Mouse (Mus musculus): ENCODE measurements around the gene Trim25.
A peak's percentile ranks its signal among the peaks of the same experiment; 100 is the strongest.

Trim25 gene

DNA sequence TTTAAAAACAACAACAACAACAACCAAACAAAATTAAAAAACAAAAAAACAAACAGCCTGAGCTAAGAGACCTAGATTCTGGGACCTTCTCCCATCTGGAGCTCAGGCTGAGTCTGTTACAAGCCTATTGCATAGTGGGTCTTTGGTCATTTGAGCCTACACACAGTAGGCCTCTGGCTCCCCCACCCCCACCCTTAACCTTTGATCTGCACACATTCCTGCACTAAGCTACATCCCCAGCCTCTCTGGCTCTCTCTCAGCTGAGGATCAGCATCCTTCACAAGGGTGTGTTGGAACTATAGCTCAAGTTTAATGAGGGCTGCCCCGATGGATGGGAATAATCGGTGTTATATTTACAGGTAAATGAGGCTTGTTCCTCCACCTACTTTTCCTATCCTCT lies 3.6 kb upstream of the Trim25 start:
- DNase-seq = no peak

DNA sequence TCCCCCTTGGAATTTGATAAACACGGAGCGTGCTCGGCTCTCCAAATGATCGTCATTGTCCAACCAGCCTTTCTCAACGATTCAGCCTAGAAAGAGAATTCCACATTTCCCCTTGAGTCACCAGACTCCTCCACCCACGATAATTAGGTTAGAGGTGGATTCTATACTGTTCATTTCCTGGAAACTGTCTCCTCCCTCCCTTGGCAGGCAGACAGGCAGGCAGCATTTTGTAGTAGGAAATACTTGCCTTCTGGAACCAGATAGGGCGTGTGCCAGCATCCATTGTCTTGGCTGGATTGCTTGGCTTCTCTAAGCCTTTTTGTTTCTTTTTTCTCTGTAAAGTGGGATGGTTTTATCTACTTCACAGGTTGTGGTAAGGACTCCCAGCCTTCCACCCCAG lies 2.7 kb upstream of the Trim25 start:
- DNase-seq = no peak

DNA sequence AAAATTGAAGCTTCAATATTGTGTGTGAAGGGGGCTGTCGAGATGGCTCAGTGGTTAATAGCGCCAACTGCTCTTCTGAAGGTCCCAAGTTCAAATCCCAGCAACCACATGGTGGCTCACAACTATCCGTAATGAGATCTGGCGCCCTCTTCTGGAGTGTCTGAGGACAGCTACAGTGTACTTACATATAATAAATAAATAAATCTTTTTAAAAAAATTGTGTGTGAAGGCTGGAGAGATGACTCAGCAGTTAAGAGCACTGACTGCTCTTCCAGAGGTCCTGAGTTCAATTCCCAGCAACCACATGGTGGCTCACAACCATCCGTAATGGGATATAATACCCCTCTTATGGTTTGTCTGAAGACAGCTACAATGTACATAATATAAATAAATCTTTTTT lies 1.8 kb upstream of the Trim25 start:
- peak; percentile 27 for DNase-seq

DNA sequence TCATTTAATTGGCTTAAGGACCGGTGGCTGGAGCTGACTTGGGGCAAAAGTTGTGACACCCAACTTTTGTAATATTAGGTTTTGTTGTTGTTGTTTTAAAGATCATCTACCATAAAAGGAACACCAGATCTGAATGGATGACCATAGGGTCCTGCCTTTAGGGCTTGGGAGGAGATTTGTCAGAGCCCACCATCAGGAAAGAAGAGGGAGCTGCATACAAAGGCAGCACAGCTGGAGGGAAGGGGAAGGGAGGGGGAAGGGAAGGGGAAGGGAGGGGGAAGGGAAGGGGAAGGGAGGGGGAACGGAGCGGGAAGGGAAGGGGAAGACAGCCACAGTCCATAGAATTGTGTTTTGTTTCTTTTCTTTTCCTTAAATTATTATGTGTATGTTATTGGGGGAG lies 770 bp upstream of the Trim25 start:
- no peak for DNase-seq

DNA sequence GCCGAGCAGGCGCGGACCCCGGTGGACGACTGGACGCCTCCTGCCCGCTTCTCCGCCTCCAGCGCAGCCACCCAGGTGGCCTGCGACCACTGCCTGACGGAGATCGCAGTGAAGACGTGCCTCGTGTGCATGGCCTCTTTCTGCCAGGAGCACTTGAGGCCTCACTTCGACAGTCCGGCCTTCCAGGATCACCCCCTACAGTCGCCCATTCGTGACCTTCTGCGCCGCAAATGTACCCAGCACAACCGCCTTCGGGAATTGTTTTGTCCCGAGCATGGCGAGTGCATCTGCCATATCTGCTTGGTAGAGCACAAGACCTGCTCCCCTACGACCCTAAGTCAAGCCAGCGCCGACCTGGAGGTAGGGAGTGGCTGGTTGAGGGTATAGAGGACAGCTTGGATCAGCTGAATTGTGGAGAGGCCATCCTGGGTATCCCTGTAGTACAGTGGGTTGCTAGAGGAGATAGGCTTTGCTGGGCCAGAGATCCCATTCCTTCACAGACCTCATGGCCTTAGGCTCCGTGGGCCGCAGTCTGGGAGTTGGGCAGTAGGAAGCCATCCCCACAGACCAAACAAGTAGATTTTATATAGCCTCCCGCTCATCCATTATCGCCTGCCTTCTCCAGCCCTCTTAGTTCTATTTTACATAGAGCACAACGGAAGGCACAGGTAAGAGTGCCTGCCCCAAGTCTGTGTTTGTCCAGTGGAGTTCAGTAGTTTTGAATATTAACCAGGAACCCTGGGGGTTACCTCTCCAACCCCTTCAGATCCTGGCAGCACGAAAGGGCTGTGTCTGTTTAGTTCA lies 749 bp downstream of the Trim25 start:
- peak; percentile 42 for DNase-seq

DNA sequence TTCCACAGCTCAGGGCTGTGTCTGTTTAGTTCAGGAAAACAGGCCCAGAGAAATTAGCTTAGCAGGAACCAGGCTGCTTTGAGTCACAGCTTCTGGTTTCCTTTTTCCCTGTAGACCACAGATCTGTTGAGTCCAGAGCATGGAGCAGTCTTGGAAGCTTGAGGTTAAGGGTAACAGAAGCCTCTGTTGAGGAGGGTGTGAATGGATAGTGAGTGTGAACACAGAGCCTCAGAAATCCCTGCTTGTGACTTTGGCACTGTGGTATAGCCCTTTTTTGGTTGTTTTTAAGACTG lies 1.3 kb downstream of the Trim25 start:
- DNase-seq = no peak

DNA sequence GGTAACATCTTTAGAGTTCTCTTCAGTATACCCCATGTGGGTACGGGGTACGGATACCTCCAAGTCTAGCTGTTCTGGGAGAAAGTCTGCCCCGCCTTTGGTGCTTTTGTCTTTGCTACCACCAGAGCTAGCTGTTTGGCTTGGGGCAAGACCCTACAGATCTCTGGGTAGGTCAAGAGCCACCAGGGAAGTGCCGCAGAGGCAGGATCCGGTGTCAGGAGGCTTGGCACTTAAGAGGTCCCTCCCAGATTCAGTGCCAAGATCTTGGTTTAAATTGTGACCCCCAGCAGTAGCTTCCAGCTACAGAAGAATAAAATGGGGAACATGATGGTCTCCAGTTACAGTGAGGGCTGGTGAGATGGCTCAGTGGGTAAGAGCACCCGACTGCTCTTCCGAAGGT lies 2.4 kb downstream of the Trim25 start:
- DNase-seq = no peak

DNA sequence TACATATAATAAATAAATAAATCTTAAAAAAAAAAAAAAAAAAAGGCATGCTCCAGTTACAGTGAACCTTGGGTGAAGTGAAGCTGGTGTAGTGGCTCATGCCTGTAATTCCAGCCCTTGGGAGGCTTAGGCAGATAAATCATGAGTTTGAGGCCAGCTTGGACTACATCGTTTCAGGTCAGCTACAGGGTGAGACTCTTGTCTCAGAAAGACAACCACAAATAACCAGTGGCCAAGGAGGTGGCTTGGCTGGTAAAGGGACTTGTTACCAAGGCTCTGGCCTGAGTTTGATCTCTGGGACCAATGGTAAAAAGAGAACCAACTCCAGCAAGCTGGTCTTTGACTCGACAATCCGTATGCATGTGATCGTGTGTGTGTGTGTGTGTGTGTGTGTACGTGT lies 2.9 kb downstream of the Trim25 start:
- DNase-seq = no peak

DNA sequence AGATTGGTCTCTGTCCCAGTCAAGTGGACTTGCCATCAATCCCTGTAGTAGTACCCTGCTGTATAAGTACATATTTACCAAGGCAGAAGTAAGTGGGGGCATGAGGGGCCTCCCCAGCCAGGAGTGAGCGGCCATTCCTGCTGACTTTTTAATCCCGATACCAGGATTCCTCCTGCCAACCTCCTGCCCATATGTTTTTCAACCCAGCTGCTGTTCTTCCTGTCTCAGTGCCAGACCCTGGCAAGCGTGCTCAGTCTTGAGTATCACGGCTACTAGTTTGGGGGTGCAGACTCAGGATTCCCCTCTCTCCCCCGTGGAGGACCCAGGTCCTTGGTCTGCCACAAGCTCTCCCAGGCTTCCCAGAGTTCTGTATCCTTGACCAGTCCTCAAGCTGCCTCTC lies 3.4 kb downstream of the Trim25 start:
- no peak for DNase-seq

DNA sequence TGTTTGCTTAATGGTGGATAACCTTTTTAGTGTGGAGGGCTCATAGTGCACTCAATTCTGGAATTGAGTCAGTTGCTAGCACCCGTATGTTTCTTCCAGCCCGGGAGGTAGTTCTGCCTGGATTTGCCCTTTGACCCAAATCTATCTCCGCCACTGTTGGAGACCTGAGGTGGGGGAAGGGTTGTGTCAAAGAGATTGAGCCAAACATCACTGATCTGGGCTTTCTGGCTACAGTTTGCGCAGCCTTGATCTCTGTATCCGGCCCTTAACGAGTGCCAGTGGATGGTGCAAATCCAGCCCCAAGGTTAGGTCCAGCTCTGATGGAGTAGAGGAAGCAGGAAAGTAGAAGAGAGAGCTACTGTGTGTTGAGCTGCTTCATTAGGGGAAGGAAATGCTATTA lies 3.9 kb downstream of the Trim25 start:
- no peak for DNase-seq

DNA sequence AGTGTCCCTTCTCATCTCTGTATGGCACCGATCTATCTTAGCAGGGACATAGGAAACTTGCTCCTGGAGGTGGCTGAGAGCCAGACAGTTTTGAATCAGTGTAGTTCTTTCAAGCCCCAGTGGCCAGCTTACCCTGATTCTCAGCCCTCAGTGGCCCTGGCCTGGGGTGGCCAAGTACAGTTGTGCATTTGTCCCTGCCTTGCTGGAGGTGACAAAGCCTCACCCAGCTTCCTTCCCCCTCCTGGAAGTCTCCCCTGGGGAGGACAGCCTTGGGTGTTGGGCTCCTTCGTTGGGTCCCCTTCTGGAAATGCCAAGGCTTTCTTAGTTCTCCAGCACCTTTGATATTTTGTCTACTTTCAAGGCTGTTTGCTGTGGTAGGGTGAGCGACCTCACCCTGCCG lies 4.5 kb downstream of the Trim25 start:
- DNase-seq = no peak

DNA sequence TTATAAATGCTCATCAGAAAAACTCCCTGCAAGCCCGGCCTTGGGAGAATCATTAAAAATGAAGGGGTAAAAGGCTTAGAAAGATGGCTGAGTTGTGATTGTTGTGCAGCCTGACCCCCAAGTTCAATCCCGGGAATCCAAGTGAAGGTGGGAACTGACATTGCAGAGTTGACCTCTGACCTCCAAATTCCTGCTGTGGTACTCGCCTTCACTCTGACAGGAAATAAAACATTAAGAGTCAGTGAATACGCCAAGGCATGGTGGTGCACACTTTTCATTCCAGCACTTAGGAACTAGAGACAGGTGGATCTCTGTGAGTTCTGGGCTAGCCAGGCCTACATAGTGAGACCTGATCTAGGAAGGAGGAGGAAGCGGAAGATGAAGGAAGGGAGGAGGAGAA lies 6.3 kb downstream of the Trim25 start:
- DNase-seq = no peak

DNA sequence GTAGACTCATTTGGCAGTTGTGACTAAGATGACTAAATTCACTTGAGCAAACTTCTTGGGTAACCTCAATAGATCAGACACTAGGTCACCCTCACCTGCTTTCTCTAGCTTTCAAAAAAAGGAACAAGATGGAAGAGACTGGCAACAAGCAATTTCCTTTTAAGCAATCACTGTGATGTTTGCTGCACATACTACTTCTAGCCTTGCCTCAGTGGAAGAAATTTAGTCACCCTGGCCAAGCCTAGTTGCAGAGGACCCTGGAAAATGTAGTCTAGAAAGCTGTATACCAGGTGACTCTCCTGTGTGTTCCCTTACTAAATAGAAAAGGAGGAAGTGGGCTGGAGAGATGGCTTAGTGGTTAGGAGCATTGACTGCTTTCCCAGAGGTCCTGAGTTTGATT lies 7.2 kb downstream of the Trim25 start:
- DNase-seq = no peak

DNA sequence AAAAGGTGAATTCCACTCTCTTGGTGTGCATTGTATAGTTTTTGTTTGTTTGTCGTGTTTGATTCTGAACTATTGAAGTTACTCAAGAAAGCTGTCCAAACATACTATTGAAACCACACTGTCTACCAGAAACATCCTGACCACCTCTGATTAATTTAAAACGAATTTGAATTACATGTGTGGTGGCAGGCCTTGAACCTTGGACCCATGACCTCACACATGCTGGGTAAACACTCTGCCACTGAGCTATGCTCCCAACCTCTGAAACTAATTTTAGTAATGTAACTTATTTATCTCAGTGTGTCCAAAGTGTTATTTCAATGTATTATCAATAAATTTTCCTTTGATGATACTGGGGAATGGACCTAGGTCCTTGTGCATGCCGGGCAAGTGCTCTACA lies 8.4 kb downstream of the Trim25 start:
- DNase-seq = no peak

DNA sequence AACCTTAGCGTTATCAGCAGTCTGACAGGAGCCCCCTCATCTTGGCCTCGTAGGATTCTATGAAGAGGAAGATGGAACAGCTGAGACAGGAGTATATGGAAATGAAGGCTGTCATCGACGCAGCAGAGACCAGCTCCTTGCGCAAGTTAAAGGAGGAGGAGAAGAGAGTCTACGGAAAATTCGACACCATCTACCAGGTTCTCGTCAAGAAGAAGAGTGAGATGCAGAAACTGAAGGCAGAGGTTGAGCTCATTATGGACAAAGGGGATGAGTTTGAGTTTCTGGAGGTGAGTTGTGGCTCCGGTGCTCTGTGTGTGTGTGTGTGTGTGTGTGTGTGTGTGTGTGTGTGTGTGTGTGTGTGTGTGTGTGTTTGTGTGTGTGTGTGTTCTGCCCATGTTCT lies 9.9 kb downstream of the Trim25 start:
- no peak for DNase-seq

DNA sequence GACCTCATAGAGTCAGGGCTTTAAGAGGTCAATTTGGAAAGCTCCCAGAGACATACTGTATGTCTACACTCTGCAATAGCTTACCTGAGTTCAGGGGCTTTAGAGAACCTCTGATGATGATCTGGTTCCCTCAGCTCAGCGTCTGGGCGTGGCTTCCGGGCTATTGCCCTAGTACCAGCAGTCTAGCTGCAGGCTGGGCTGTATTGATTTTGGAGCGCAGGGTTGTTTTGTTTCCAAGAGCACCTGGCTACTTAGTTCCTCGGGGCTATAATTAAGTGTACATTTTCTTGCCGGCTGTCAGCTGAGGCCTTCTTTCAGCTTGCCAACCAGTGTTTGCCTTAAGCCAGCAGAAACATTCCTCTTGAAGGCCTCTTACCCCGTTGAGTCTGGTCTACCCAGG lies 10.3 kb downstream of the Trim25 start:
- no peak for DNase-seq

DNA sequence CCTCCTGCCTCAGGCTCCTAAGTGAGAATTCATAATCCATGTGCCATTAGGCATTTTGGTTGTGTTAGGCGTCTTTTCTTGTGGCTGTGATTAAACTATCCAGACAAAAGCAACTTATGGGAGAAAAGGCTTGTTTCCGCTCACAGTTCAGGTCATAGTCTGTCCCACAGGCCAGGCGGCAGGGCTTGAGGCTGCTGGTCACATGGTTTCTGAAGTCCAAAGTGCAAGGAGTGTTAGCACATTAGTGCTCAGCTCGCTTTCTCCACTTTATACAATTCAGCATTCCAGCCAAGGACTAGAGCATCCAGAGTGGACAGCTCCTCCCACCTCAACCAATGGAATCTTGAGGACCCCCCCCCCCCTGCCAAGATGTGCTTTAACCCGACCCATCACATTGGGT lies 13.1 kb downstream of the Trim25 start:
- DNase-seq = no peak

DNA sequence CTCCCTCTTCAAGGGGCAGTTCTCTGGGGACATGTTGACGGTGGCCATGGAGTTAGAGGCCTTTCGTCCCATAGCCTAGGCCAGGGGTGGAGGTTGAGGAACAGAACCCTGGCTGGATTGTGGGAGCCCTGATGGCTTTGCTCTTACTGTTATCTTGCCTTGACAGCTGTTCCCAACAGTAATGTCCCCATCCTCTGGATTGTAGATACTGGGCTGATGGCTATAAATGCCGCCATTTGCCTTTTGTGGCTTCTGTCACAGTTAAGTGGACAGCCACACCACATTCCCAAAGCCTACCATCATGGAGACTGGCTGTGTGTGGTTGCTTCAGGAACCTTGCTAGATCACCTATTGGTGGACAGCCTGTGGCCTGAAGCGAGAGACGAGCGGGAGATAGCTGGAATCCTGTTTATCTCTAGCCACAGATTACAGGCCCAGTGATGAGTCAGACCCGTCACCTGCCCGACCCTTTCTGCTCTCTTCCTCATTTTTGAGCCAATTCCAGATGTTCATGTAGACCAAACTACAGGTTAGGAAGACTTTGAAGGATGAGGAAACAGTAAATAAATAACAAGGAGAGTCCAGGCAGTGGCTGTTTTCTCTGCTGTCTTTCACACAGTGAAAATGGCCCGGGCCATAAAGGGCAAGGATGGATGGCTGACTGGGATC lies 18.5 kb downstream of the Trim25 start:
- no peak for DNase-seq

DNA sequence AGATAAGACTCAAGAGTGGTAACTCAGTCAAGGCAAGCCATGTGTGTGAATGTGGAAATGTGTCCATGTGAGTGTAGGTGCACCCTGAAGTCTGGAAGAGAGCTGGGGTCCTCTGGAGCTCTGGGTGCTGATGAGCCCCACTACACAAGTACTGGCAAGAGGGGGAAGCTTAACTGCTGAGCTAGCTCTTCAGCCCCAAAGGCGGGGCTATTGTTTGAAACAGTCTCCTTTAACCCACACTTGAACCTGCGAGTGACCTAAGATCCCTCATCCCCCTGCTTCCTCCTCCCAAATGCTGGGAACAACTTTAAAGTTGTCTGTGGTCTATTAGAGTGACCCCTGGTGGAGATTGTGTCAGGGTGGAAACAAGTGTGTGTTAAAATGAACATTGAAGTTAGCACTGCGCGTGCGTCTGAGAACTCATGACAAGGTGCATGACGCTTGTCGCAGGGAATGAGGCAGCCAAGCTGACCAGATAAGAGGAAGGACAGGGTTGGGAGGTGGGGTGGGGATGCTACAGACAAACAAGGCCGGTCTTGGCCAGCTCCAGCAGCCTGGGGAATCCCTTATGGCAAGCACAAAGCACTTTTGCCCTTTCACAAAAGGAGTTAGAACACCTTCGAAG lies 21.6 kb downstream of the Trim25 start:
- no peak for DNase-seq

DNA sequence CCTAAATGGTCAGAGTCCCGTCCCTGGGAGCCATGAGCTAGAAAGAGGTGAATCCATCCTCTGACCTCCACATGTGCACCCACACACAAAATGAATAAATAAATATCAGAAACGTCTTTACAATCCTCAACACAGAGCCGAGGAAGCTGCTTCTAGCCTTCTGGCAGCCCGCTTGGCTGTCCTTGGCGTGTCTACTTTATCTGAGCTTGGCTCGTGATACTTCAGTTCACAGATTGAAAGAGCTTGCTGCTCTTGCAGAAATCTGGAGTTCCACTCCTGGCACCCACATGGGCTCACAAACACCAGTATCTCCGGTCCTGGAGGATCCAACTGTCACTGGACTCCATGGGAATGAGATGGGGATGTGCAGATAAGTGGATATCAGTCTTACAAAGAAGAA lies 22.5 kb downstream of the Trim25 start:
- no peak for DNase-seq

DNA sequence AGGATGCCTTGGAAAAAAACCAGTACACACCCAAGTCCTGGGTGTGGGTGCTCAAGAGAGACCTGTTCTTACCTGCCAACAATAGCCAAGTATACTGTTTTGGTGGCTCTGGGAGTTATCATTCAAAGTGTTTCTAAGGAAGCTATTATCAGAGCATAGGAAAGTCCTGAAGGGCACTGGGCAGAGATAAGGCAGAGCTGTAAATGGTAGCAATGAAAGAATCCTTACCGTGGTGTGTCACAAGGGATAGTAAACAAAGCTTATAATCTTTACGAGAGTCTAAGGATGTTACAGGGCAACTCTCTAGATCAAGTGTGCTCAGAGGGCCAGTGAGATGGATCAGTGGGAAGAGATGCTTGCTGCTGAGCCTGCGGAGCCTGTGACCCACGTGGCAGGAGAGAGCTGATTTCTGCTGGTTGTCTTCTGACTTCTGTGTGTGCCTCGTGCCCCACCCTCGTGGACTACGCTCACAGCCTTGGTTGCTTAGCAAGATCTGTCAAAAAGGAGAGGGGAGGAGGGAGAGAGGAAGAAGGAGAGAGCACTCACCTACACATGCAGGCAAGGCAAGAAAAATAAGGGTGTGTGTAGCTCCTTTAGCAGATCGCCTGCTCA lies 23.1 kb downstream of the Trim25 start:
- DNase-seq = peak; percentile 12

DNA sequence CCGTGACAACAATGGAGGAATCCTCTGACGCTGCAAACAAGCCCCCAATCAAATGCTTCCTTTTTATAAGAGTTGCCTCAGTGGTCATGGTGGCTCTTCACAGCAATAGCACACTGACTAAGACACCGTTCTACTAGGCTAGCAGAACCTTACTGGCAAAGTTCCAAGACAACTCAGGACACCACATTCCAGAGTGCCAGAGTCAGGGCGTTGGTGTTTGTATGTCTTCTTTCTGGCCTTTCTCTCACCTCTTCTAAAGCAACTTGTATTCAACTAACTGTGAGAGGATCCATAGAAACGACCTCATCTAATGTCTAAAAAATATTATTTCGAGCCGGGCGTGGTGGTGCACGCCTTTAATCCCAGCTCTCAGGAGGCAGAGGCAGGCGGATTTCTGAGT lies 24.3 kb downstream of the Trim25 start:
- no peak for DNase-seq

DNA sequence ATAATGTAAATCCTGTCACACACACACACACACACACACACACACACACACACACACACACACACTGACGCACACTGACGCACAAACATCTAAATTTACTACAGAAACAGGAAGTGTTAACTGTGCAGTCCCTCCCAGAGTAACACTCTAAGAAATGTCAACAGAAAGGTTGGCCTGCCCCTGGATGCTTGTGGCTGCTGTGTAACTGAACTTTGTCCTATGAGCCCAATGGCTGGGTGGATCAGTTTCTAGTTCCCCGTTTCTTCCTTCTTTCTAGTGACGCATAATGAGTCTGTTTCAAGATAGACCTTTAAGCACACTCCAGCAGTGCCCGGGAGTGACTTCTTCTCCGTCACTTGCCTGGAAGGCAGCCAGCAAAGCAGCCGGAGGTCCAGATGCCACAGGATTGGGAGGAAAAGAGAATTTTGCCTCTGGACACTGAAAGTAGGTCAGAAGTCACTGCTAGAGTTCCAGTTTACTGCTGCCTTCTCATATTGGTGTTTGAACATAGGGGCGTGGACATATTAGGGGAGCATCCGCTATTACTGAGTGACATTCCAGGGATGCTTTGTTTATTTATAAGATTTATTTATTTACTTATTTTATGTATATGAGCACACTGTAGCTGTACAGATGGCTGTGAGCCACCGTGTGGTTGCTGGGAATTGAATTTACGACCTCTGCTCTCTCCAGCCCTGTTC lies 25.2 kb downstream of the Trim25 start:
- peak; percentile 48 for DNase-seq

DNA sequence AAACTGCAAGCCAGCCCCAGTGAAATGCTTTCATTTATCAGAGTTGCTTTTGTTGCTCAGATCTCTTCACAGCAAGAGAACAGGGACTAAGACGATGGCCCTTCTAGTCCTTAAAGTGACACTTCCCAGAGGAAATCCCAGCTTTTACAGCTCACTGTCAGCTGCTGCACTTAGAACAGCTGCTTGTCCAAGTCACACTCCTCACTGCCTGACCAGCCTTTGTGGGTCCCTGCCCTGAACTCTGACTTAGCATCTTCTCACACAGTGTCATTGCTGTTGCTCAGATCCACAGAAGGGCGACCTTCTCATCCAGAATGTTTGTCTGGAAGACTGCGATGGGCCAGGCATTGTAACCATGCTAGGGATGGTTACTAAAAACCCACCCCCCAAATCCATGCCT lies 26.4 kb downstream of the Trim25 start:
- no peak for DNase-seq

Measured in thymus, postnatal 14 days (tissue).